Mouse (Mus musculus) heart, embryonic 12.5 days (tissue): ENCODE results near the gene Dlg1. TPM values are rescaled to one million over a fixed set of nuclear protein-coding genes. Genes with fewer than 3 reads are reported as not detected.

ENCODE experiments used
- ATAC-seq: fragments of 200-750 bp; cut with Nextera tagmentation; 2 replicates; pipeline ENCODE4 v1.8.0; 2017; ENCODE audit warnings: moderate TSS enrichment, moderate library complexity; ENCODE audit not compliant: insufficient number of reproducible peaks, low FRiP score
- H3K27ac ChIP-seq: fragments of 300-500 bp; sonication (generic); 2 replicates; pipeline ENCODE4 v1.5.1; 2016; ENCODE audit warnings: mild to moderate bottlenecking, moderate library complexity; ENCODE audit not compliant: poor library complexity, severe bottlenecking
- H3K27me3 ChIP-seq: fragments of 300-500 bp; sonication (generic); replicated peaks from 2 replicates; pipeline ENCODE4 v1.6.1; 2016; ENCODE audit warnings: mild to moderate bottlenecking, moderate library complexity
- H3K36me3 ChIP-seq: fragments of 300-500 bp; sonication (generic); 2 replicates; pipeline ENCODE4 v1.6.1; 2016; ENCODE audit warnings: mild to moderate bottlenecking, moderate library complexity
- H3K4me1 ChIP-seq: fragments of 300-500 bp; sonication (generic); replicated peaks from 2 replicates; pipeline ENCODE4 v1.6.1; 2016; ENCODE audit warnings: mild to moderate bottlenecking
- H3K4me2 ChIP-seq: fragments of 300-500 bp; sonication (generic); 2 replicates; pipeline ENCODE4 v1.6.1; 2016; ENCODE audit warnings: mild to moderate bottlenecking, moderate library complexity
- H3K4me3 ChIP-seq: fragments of 300-500 bp; sonication (generic); 2 replicates; pipeline ENCODE4 v1.5.1; 2016; ENCODE audit warnings: mild to moderate bottlenecking
- H3K9ac ChIP-seq: fragments of 300-500 bp; sonication (generic); 2 replicates; pipeline ENCODE4 v1.6.1; 2016; ENCODE audit warnings: mild to moderate bottlenecking, moderate library complexity
- H3K9me3 ChIP-seq: fragments of 300-500 bp; sonication (generic); replicated peaks from 2 replicates; pipeline ENCODE4 v1.6.1; 2016; ENCODE audit warnings: mild to moderate bottlenecking, moderate library complexity
- WGBS: fragments of 180-500 bp; shearing (Covaris S2); methylation state at CpG from one replicate; pipeline ENCODE4 v1.1.7; 2016; 5-methylcytosine and 5-hydroxymethylcytosine counted together
- polyA plus RNA-seq: library from polyadenylated mRNA; unstranded; fragments of >200 nt; fragmentation: Nextera tagmentation; extraction: Ambion mirVana; gene quantifications from 2 replicates; pipeline ENCODE4 v1.2.1, GENCODE M21; 2016

The Dlg1 gene
- polyA plus RNA-seq = 21.9 and 24.4 TPM in 2 replicates

- peak within 1 kb of the TSS; percentile 96 for H3K27ac ChIP-seq
- H3K4me2 ChIP-seq = peak within 1 kb of the TSS; percentile 96
- ATAC-seq = peak; percentile 97
- peaks cover 22% of the 10 kb centered on the region for H3K4me1 ChIP-seq
- peak within 1 kb of the TSS; percentile 90 for H3K9ac ChIP-seq
- H3K36me3 ChIP-seq = peaks cover 16% of the 10 kb centered on the region
- H3K27me3 ChIP-seq = no peaks in the 10 kb centered on the region
- peak within 1 kb of the TSS; percentile 82 for H3K4me3 ChIP-seq
- under 1% methylated on average over 85 of the region's 95 CpGs for WGBS
- no peaks in the 10 kb centered on the region for H3K9me3 ChIP-seq
Measured at GRCm38 (mm10) chr16:31663379-31664286, at the start of gene Dlg1. Gene Dlg1 (plus strand): TSS chr16:31663443.

- Histone ChIP-seq H3K27ac (no peak overlapping the region), H3K36me3 (no peaks in the 10 kb centered on the region), H3K4me2 (no peak overlapping the region), H3K9ac (no peak overlapping the region), H3K9me3 (no peaks in the 10 kb centered on the region), H3K4me1 (peaks cover 25% of the 10 kb centered on the region; the same call in 1 of the 2 replicates), H3K4me3 (no peak overlapping the region), H3K27me3 (no peaks in the 10 kb centered on the region)
- no peak for ATAC-seq
- WGBS = 89% methylated on average over 2 of the region's 2 CpGs
Measured at GRCm38 (mm10) chr16:31616382-31616781, 46.9 kb upstream of the Dlg1 start.

GRCm38 (mm10) chr16:31617128-31617527 is 46.1 kb upstream of the Dlg1 start:
- no peak for ATAC-seq
- Histone ChIP-seq H3K9ac (no peak overlapping the region), H3K27me3 (no peaks in the 10 kb centered on the region), H3K9me3 (no peaks in the 10 kb centered on the region), H3K36me3 (no peaks in the 10 kb centered on the region), H3K4me3 (no peak overlapping the region), H3K4me2 (no peak overlapping the region), H3K27ac (no peak overlapping the region), H3K4me1 (peaks cover 25% of the 10 kb centered on the region; the same call in 1 of the 2 replicates)

GRCm38 (mm10) chr16:31617823-31618371 is 45.3 kb upstream of the Dlg1 start:
- peak overlapping the region; percentile 7; the same call in 1 of the 2 replicates for H3K27ac ChIP-seq
- no peaks in the 10 kb centered on the region for H3K27me3 ChIP-seq
- H3K4me2 ChIP-seq = peak overlapping the region; percentile 54
- H3K9me3 ChIP-seq = no peaks in the 10 kb centered on the region
- H3K4me1 ChIP-seq = peaks cover 25% of the 10 kb centered on the region; the same call in 1 of the 2 replicates
- H3K9ac ChIP-seq = no peak overlapping the region
- H3K4me3 ChIP-seq = peak overlapping the region; percentile 0; the same call in 1 of the 2 replicates
- no peaks in the 10 kb centered on the region for H3K36me3 ChIP-seq
- peak; percentile 50 for ATAC-seq
- 17% methylated on average over 10 of the region's 10 CpGs for WGBS

- Histone ChIP-seq H3K27ac (no peak overlapping the region), H3K4me1 (peaks cover 25% of the 10 kb centered on the region; the same call in 1 of the 2 replicates), H3K9me3 (no peaks in the 10 kb centered on the region), H3K9ac (no peak overlapping the region), H3K4me2 (peak overlapping the region; percentile 54), H3K27me3 (no peaks in the 10 kb centered on the region), H3K4me3 (no peak overlapping the region), H3K36me3 (no peaks in the 10 kb centered on the region)
- ATAC-seq = no peak
- WGBS = 60% methylated on average over 9 of the region's 9 CpGs
Measured at GRCm38 (mm10) chr16:31618671-31619070, 44.6 kb upstream of the Dlg1 start.

GRCm38 (mm10) chr16:31619675-31620335 is 43.4 kb upstream of the Dlg1 start:
- Histone ChIP-seq H3K4me1 (peaks cover 25% of the 10 kb centered on the region; the same call in 1 of the 2 replicates), H3K4me3 (no peak overlapping the region), H3K4me2 (no peak overlapping the region), H3K27me3 (no peaks in the 10 kb centered on the region), H3K36me3 (no peaks in the 10 kb centered on the region), H3K9me3 (no peaks in the 10 kb centered on the region), H3K9ac (no peak overlapping the region), H3K27ac (no peak overlapping the region)
- WGBS = 84% methylated on average over 6 of the region's 6 CpGs
- ATAC-seq = no peak

- Histone ChIP-seq H3K4me3 (no peak overlapping the region), H3K4me2 (no peak overlapping the region), H3K27me3 (no peaks in the 10 kb centered on the region), H3K4me1 (peaks cover 25% of the 10 kb centered on the region; the same call in 1 of the 2 replicates), H3K36me3 (no peaks in the 10 kb centered on the region), H3K27ac (no peak overlapping the region), H3K9ac (no peak overlapping the region), H3K9me3 (no peaks in the 10 kb centered on the region)
- ATAC-seq = no peak
- WGBS = 85% methylated on average over 1 of the region's 1 CpGs
Measured at GRCm38 (mm10) chr16:31622356-31622755, 40.9 kb upstream of the Dlg1 start.

GRCm38 (mm10) chr16:31623136-31623535 is 40.1 kb upstream of the Dlg1 start:
- no peak overlapping the region for H3K4me3 ChIP-seq
- no peak for ATAC-seq
- WGBS = 86% methylated on average over 6 of the region's 6 CpGs
- H3K27ac ChIP-seq = no peak overlapping the region
- H3K9ac ChIP-seq = no peak overlapping the region
- H3K36me3 ChIP-seq = no peaks in the 10 kb centered on the region
- H3K4me1 ChIP-seq = peaks cover 18% of the 10 kb centered on the region; the same call in 1 of the 2 replicates
- no peak overlapping the region for H3K4me2 ChIP-seq
- no peaks in the 10 kb centered on the region for H3K27me3 ChIP-seq
- H3K9me3 ChIP-seq = no peaks in the 10 kb centered on the region

- no peak overlapping the region for H3K9ac ChIP-seq
- no peaks in the 10 kb centered on the region for H3K27me3 ChIP-seq
- H3K4me1 ChIP-seq = peaks cover 6% of the 10 kb centered on the region; the same call in 1 of the 2 replicates
- no peak overlapping the region for H3K27ac ChIP-seq
- H3K4me2 ChIP-seq = no peak overlapping the region
- no peaks in the 10 kb centered on the region for H3K9me3 ChIP-seq
- H3K4me3 ChIP-seq = no peak overlapping the region
- no peak for ATAC-seq
- H3K36me3 ChIP-seq = no peaks in the 10 kb centered on the region
- WGBS = 48% methylated on average over 1 of the region's 1 CpGs
Measured at GRCm38 (mm10) chr16:31624749-31625148, 38.5 kb upstream of the Dlg1 start.

GRCm38 (mm10) chr16:31626331-31626730 is 36.9 kb upstream of the Dlg1 start:
- no peak overlapping the region for H3K4me2 ChIP-seq
- H3K27me3 ChIP-seq = no peaks in the 10 kb centered on the region
- 70% methylated on average over 6 of the region's 6 CpGs for WGBS
- H3K36me3 ChIP-seq = no peaks in the 10 kb centered on the region
- H3K4me3 ChIP-seq = no peak overlapping the region
- no peak for ATAC-seq
- no peak overlapping the region for H3K9ac ChIP-seq
- H3K4me1 ChIP-seq = peaks cover 3% of the 10 kb centered on the region; the same call in 1 of the 2 replicates
- no peak overlapping the region for H3K27ac ChIP-seq
- H3K9me3 ChIP-seq = no peaks in the 10 kb centered on the region

GRCm38 (mm10) chr16:31630381-31630780 is 32.9 kb upstream of the Dlg1 start:
- H3K4me3 ChIP-seq = no peak overlapping the region
- no peaks in the 10 kb centered on the region for H3K36me3 ChIP-seq
- no peaks in the 10 kb centered on the region for H3K27me3 ChIP-seq
- no peak for ATAC-seq
- WGBS = 90% methylated on average over 4 of the region's 4 CpGs
- peaks cover 4% of the 10 kb centered on the region; the same call in 1 of the 2 replicates for H3K4me1 ChIP-seq
- H3K9ac ChIP-seq = no peak overlapping the region
- no peak overlapping the region for H3K27ac ChIP-seq
- H3K9me3 ChIP-seq = no peaks in the 10 kb centered on the region
- H3K4me2 ChIP-seq = no peak overlapping the region
